Mouse (Mus musculus): ENCODE data around the gene Aff3.

DNA sequence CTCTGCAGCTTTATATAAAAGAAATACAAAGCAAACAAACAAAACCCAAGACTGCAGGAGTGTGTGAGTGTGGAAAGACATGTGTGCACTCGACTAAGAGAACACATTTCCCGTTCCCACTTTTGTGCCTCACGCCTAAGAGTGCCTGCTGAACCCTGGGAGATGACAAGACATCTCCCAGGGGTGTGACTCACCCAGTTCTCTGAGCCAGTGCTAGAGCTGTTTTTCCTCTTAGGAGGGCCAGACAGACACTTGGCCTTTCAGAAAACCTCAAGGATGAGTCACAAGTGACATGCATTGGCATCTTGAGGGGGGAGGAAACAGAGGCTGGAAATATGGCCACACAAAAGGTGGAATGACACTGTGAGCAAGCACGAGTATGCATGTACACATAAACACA, 227.1 kb downstream of the Aff3 start:
- TF ChIP-seq POLR2A (IDR thresholded peaks at IDR 0.05; ENCODE audit: insufficient read depth, low read depth, low read length) (no peak), CTCF (IDR thresholded peaks at IDR 0.05; ENCODE audit: insufficient read depth, low read depth, low read length) (no peak)
